Mouse (Mus musculus) ovary, adult 2 months (tissue): ENCODE results near the gene Foxd4. TPM values are rescaled to one million over a fixed set of nuclear protein-coding genes. Genes with fewer than 3 reads are reported as not detected.

Experiments
- polyA plus RNA-seq: library from polyadenylated mRNA; depleted of rRNA; stranded (reverse); fragments of >200 nt; gene quantifications from 2 replicates; pipeline ENCODE4 v1.2.3, GENCODE M21; 2012; rRNA removed

Gene Foxd4
- not detected in 2 replicates for polyA plus RNA-seq

GRCm38 (mm10) chr19:24900581-24901220 is at the start of gene Foxd4:
Gene Foxd4, minus strand, starts transcription at chr19:24901197.

DNA sequence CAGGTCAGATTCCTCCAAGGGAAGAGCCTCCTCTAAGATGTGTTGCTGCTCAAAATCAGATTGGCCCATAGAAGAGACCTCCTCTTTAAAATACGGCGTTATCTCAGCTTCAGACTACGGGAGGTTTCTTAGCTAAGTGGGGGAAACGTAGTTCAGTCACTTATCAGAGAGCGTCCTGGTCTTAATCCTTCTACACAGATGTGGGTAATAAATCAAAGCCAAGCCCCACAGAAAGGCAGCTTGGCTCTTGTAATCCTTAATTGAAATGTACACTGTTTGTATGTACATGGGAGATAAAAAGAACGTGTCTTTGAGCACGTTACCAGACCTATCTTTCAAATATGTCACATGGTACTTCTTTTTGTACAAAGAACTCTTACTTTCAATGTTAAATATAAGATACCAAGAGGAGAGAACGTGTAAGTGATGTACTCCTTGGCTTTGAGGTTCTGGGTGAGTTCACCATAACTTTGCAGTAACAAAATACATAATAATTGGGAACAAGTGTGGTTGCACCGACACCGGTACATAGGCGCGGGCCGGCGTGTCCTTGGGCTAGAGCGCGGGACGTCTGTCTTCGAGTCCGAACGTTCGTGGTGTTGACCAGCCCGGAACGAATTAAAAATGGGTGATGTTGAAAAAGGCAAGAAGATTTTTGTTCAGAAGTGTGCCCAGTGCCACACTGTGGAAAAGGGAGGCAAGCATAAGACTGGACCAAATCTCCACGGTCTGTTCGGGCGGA is 25.7 kb downstream of the Foxd4 start, which contains the start of gene Gm10053:
TSS of gene Gm10053 (plus strand) at position 558 of the 742 bp plus-strand sequence.

GRCm38 (mm10) chr19:24861612-24862451 is 39.2 kb downstream of the Foxd4 start, which contains the start of gene Pgm5:
Gene Pgm5, minus strand, starts transcription at chr19:24861855.

Other genes with a start within 250 kb of the Foxd4 start
- 0.51 and 0.54 TPM in 2 replicates for gene Tmem252, start 227.2 kb downstream of the Foxd4 start, polyA plus RNA-seq
- gene Pgm5, start 39.3 kb downstream of the Foxd4 start, polyA plus RNA-seq: 44.0 and 53.8 TPM in 2 replicates
- 0.75 and 2.2 TPM in 2 replicates for gene Gm10053, start 25.5 kb downstream of the Foxd4 start, polyA plus RNA-seq
- gene Cbwd1, start 60.4 kb upstream of the Foxd4 start, polyA plus RNA-seq: 0.75 and 0.85 TPM in 2 replicates
- 14.3 and 15.0 TPM in 2 replicates for gene Dock8, start 98.3 kb upstream of the Foxd4 start, polyA plus RNA-seq